ENCODE assay signal across 16 mouse cellular contexts in genomic region chr5:4039351-4039750, GRCm38 (mm10).
"Had no signal": no experiment of that assay in that cellular context is flagged by ENCODE, and none has a peak within 500 bp of the region (broad histone marks: within the 10 kb centered on the region; RNA-seq: fewer than 3 reads in every experiment).

No protein-coding gene starts in this region.

- H3K27ac ChIP-seq: lung, embryonic 15.5 days; macrophage; midbrain, embryonic 12.5 days; midbrain, embryonic 15.5 days; neural tube, embryonic 12.5 days; stomach, embryonic 15.5 days; stomach, postnatal 0 days had no signal

- H3K9ac ChIP-seq: lung, embryonic 15.5 days; midbrain, embryonic 12.5 days; midbrain, embryonic 15.5 days; neural tube, embryonic 12.5 days; stomach, embryonic 15.5 days had no signal

- DNase-seq: lung, adult 2 months; lung, postnatal 14 days; lung, postnatal 36 days; right cerebral cortex, postnatal 14 days; thymus, adult 2 months; thymus, postnatal 25 days; thymus, postnatal 4 days had no signal

- H3K4me1 ChIP-seq: lung, embryonic 15.5 days; megakaryocyte, embryonic 14.5 days; midbrain, embryonic 12.5 days; midbrain, embryonic 15.5 days; neural tube, embryonic 12.5 days; stomach, embryonic 15.5 days had no signal

- H3K27me3 ChIP-seq: lung, embryonic 15.5 days; megakaryocyte, embryonic 14.5 days; midbrain, embryonic 12.5 days; midbrain, embryonic 15.5 days; neural tube, embryonic 12.5 days; stomach, embryonic 15.5 days had no signal

- H3K4me2 ChIP-seq: lung, embryonic 15.5 days; midbrain, embryonic 12.5 days; midbrain, embryonic 15.5 days; neural tube, embryonic 12.5 days; stomach, embryonic 15.5 days had no signal

- H3K4me3 ChIP-seq: lung, embryonic 15.5 days; megakaryocyte, embryonic 14.5 days; midbrain, embryonic 12.5 days; midbrain, embryonic 15.5 days; neural tube, embryonic 12.5 days; stomach, embryonic 15.5 days had no signal

- H3K9me3 ChIP-seq: lung, embryonic 15.5 days; midbrain, embryonic 12.5 days; midbrain, embryonic 15.5 days; neural tube, embryonic 12.5 days; stomach, embryonic 15.5 days had no signal

- ATAC-seq: lung, postnatal 0 days; midbrain, embryonic 15.5 days had no signal
